Mouse (Mus musculus): Measurements from ENCODE around the gene Dlg3.

The Dlg3 gene

DNA sequence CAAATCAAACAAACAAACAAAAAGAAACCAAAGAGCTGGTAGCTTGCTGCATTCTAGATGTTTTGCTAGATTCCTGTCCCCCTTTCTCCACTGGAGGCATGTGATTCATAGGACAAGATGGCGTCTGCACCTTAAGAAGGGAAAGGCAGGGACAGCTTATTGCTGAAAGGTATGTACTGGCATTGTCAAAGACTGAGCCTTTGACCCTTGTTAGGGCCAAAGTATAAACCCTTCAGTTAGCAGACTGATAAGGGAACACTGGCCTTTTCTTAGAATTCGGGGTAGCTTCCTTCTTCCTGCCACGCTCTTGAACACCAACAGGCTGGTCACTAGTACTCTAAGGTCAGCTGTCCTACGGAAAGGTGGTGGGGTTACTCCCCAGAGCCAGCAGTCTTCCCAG, 29.8 kb downstream of the Dlg3 start:
- DNase-seq (ENCODE audit: low spot score in 2 of 2), result no peak

DNA sequence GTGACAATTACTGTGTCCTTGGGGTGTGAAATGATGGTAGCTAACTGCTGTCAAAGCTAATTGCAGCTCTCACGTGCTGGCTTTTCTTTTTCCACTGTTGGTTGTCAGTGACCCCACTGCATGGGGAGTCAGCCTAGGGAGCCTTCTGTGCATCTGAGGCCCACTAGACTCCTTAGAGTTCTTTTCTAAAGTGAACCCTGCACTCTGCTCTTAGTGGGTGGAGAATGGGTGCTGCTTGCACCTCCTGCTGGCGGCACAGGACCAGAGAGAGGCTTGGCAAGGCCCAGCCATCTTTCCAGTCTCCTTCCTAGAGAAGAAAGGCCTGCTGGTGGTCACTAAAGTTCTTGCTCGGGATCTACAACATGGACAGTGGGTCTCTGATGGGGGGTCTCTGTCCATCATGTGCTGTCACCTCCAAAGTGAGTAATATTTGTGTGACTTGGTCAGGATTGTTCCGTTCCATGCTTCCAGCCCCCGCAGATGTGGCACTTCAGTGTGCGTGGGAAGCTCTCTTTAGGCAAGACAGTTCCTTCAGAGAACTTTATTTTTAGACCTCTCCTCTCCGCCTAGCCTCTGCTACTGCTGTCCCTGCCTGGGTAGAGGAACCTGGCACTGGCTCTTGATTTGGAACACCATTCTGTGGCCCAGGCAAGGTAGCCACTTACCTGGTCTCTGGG, 30.5 kb downstream of the Dlg3 start:
- no peak for DNase-seq (ENCODE audit: low spot score in 2 of 2)

DNA sequence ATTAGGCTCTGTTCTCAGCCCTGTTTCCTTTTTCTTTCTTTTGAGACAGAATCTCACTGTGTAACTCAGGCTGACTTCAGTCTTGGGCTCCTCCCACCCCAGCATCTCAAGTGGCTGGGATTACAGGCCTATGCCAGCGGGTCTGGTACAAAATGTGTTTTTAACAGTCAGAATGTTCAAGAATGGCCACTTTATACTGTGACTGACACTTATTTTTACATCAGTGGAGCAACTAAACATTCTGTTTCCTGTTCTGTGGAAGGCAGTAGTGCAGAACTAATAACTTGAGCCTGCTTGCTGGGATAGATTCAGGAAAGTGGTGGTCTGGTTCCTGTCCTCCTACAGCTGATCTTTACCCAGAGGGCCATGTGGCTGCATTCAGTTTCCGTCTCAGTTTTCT, 33.1 kb downstream of the Dlg3 start:
- no peak for DNase-seq (ENCODE audit: low spot score in 2 of 2)

DNA sequence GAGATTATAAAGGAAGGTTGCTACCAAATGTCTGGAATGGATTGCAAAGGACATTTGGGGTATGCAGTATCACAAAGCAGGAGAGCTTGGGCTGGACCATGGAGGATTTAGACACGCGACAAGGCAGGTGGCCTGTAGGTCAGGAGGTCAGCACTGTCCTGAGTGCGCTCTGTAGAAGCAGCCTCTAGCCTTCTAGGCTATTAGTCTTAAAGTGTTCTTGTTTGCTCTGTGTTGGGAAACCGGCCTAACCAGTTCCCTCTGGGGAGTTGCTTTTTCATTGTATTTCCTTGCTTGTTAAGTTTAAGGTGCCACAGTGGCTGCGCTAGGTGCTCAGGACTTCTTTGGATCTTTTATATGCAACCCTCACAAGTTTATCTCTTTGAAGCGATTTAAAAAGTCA, 34.5 kb downstream of the Dlg3 start:
- no peak for DNase-seq (ENCODE audit: low spot score in 2 of 2)

DNA sequence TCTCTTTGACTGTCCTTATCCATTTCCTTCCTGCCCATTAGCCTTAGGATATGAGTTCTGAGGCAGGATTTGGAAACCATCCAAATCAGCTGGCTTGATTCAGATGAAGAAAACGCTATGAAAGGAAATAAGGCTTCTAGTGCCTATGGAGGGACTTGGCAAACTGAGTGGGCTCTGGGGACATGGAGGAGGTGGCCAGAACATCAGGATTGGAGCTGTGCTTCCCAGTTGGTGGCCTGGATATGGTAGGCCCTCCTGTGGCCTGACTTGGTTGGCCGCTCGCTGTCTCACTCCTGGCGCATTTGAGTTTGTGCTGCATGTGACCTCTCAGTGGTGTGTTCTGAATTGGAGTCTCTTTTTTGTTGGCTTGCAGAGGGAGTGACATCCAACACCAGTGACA, 43.6 kb downstream of the Dlg3 start:
- DNase-seq (ENCODE audit: low spot score in 2 of 2), result no peak

DNA sequence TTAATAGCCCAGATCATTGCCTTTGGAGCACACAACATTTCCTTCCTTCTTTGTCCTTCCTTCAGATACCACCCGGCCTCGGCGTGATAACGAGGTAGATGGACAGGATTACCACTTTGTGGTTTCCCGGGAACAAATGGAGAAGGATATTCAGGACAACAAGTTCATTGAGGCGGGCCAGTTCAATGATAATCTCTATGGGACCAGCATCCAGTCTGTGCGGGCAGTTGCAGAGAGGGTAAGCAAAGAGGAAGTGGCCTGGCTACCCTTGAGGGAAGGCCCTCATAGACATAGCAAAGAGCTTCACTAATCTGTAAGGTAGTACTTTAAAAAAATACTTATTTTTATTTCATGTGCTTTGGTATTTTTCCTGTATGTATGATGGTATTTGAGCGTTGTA, 46.6 kb downstream of the Dlg3 start:
- no peak for DNase-seq (ENCODE audit: low spot score in 2 of 2)

DNA sequence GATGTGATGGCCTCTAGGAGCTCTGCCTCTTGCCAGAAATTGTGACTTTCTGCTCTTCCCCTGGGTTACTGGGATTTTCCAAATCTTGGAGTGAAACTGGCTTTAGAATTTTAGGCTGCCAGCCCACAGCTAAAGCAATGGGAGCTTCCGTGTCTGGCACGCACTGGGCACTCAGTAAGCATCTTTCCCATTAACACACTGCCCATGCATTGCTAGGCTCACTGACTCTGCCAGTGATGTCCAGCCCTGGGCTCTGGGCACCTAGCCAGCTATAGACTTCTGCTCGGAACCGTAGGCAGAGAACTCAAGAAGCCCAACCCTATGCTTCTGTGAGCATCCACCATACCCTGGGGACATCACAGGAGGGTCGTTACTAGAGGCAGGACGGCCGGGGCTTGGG, 48.2 kb downstream of the Dlg3 start:
- no peak for DNase-seq (ENCODE audit: low spot score in 2 of 2)

DNA sequence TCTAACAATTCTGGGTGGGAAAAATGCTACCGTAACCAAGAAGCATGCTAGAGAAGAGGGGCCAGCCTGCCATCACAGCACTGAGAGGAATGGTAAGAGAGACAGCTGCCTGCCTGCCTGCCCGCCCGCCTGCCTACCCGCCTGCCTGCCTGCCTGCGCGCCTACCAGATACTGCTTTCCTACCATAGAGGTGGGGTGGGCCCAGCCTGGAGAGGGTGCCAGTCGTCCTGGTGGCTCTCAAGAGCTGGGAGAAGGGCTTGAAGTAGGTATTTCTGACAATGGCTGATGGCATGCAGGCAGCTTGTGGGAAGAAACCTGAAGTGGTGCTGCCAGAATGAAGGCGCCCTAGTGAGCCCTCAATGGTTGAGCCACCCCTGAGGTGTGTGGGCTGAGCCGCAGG, 51.2 kb downstream of the Dlg3 start:
- DNase-seq (ENCODE audit: low spot score in 2 of 2), result no peak

DNA sequence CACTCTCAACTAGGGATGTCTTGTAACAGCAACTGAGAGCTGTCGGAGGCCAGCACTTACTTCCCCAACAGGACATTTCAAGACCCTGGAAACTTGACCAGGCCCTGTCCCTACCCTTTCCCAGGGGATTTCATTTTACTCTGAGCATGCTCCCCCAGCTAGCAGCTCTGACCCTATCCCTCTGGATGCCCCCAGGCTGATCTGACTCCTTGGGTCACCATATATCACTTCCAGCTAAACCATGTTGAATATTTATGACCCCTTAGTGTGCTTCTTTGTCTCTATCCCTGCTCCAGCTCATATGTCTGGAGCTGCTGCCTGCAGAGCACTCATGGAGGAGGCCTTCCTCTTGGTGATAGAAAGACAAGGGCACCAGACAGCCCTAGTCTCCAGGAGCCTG, 53.6 kb downstream of the Dlg3 start:
- DNase-seq (ENCODE audit: low spot score in 2 of 2), result no peak

DNA sequence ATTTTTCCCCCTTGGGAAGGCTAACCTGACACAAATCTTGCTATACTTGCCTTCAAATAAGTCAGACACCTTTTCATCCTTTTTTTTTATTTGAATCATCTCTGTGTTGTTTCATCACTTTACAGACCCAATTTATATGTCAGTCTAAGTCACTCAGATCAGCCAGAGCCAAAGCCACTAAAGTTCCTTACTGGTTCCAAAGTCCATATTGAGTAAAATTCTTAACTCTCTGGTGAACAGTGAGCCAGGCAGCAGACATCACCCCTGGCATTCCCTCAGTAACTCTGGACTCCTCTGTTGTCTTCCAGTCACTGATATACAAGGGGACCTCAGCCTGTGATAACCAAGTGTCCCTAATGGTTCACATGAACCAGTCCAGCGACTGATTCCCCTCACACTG, 58.0 kb downstream of the Dlg3 start:
- no peak for DNase-seq (ENCODE audit: low spot score in 2 of 2)

DNA sequence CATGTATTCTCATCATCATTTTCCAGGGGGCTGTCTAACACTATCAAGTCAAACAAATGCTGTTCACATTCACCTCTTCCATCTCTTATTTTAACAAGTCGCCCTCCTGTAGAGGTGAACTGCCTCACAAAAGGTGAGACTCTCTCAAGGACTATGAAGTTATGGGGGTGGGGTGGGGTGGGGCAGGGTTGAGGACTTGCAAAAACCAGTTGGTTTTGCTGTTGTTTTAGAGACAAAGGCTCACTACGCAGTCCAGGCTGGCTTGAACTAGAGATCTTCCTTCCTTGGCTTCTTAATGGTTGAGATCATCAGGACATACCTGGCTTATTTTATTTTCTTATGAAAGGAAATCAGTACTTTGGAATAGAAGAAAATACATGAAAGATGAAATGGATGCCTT, 65.3 kb downstream of the Dlg3 start:
- no peak for DNase-seq (ENCODE audit: low spot score in 2 of 2)

DNA sequence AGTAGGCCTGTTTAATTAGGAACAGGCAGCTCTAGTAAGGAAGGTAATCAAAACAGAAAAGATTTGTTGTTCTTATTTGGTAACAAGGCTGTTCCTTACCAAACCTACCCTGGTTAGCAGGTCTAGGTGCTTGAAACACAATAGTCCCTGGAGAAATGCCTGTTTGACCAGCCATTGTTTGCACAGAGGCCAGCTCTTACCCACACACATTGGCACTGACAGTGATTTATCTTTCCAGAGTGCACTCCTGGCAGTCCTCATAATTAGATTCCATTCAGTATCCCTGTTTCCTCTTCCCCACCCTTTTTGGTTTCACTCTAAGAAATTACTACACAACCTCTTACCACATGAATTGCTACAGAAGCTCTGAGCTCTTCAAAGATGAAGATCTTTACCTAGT, 71.7 kb downstream of the Dlg3 start:
- no peak for DNase-seq (ENCODE audit: low spot score in 2 of 2)

Data from right cerebral cortex, postnatal 10 days (tissue).